Mouse (Mus musculus) MEL (cell line): Measurements from ENCODE around the gene Il11. TPM values are rescaled to one million over a fixed set of nuclear protein-coding genes. Genes with fewer than 3 reads are reported as not detected.

ENCODE experiments used
- DNase-seq: peaks from one replicate; pipeline ENCODE4 v3.0.0; 2011; ENCODE audit warnings: low read depth, low spot score
- H3K27ac ChIP-seq: 2 replicates; pipeline ENCODE4 v1.5.1; 2012; ENCODE audit warnings: low read depth, mild to moderate bottlenecking, control low read depth, low read length, moderate library complexity; ENCODE audit not compliant: control insufficient read depth
- H3K27me3 ChIP-seq, 2 experiments: fragments of 150-350 bp in 1 of 2; sonication (generic) in 1 of 2; 2 replicates each; pipeline ENCODE4 v1.6.1; 2012; ENCODE audit warnings: low read length in 2 of 2, mild to moderate bottlenecking in 2 of 2, improper control_type of control experiment in 1 of 2, moderate library complexity in 1 of 2; ENCODE audit not compliant: insufficient read depth in 2 of 2, control insufficient read depth in 1 of 2
- H3K36me3 ChIP-seq, 2 experiments: 2 replicates each; pipeline ENCODE4 v1.6.1; 2012 to 2014; ENCODE audit warnings: low read length in 2 of 2, improper control_type of control experiment in 1 of 2, inconsistent platforms in 1 of 2, mild to moderate bottlenecking in 1 of 2; ENCODE audit not compliant: insufficient read depth in 2 of 2, control insufficient read depth in 1 of 2
- H3K4me1 ChIP-seq, 2 experiments: fragments of 150-350 bp in 1 of 2; sonication (generic) in 1 of 2; 2 replicates each; pipeline ENCODE4 v1.6.1; 2012; ENCODE audit warnings: low read length in 2 of 2, improper control_type of control experiment in 1 of 2, mild to moderate bottlenecking in 1 of 2; ENCODE audit not compliant: insufficient read depth in 2 of 2, control insufficient read depth in 1 of 2
- H3K4me3 ChIP-seq, 2 experiments: fragments of 150-350 bp in 1 of 2; sonication (generic) in 1 of 2; 2 replicates each; pipeline ENCODE4 v1.5.1; 2012; ENCODE audit warnings: low read depth in 2 of 2, low read length in 2 of 2, mild to moderate bottlenecking in 2 of 2, moderate library complexity in 2 of 2, control low read depth in 1 of 2, improper control_type of control experiment in 1 of 2; ENCODE audit not compliant: control insufficient read depth in 1 of 2, insufficient read depth in 1 of 2
- H3K79me2 ChIP-seq: 2 replicates; pipeline ENCODE4 v1.6.1; 2012; ENCODE audit warnings: mild to moderate bottlenecking, low read length, moderate library complexity; ENCODE audit not compliant: control insufficient read depth, poor library complexity, insufficient read depth
- H3K9ac ChIP-seq: 2 replicates; pipeline ENCODE4 v1.6.1; 2012; ENCODE audit warnings: low read depth, mild to moderate bottlenecking, control low read depth, low read length, moderate library complexity; ENCODE audit not compliant: control insufficient read depth, poor library complexity, severe bottlenecking
- H3K9me3 ChIP-seq: fragments of 150-350 bp; sonication (generic); replicated peaks from 2 replicates; pipeline ENCODE4 v1.6.1; 2012; ENCODE audit warnings: mild to moderate bottlenecking, low read length, improper control_type of control experiment, moderate library complexity; ENCODE audit not compliant: insufficient read depth
- BHLHE40 ChIP-seq: IDR thresholded peaks from 2 replicates; pipeline ENCODE4 v1.6.1; 2012; ENCODE audit warnings: low read depth, mild to moderate bottlenecking, inconsistent platforms, low read length, improper control_type of control experiment, borderline replicate concordance
- CHD1 ChIP-seq: IDR thresholded peaks from 2 replicates; pipeline ENCODE4 v1.6.1; 2012; ENCODE audit warnings: low read depth, mild to moderate bottlenecking, inconsistent platforms, low read length, improper control_type of control experiment
- CHD2 ChIP-seq: IDR thresholded peaks from 2 replicates; pipeline ENCODE4 v1.6.1; 2011; ENCODE audit warnings: low read length, improper control_type of control experiment
- CTCF ChIP-seq, 3 experiments: IDR thresholded peaks in 2 of 3; conservative IDR thresholded peaks in 1 of 3; 2 replicates each; pipeline ENCODE4 v1.5.1; 2011 to 2012; ENCODE audit warnings: low read length in 3 of 3, low read depth in 2 of 3, mild to moderate bottlenecking in 2 of 3, improper control_type of control experiment in 1 of 3, inconsistent platforms in 1 of 3, mixed read lengths in 1 of 3, moderate library complexity in 1 of 3; ENCODE audit not compliant: control insufficient read depth in 1 of 3, insufficient read depth in 1 of 3, poor library complexity in 1 of 3, severe bottlenecking in 1 of 3
- E2F4 ChIP-seq: IDR thresholded peaks from 2 replicates; pipeline ENCODE4 v1.6.1; 2011; ENCODE audit warnings: low read depth, low read length, improper control_type of control experiment, borderline replicate concordance
- ELF1 ChIP-seq: IDR thresholded peaks from 2 replicates; pipeline ENCODE4 v1.6.1; 2014; ENCODE audit warnings: low read depth, mild to moderate bottlenecking, inconsistent platforms, low read length, improper control_type of control experiment, moderate library complexity
- EP300 ChIP-seq, 2 experiments: IDR thresholded peaks; 2 replicates each; pipeline ENCODE4 v1.6.1; 2011; ENCODE audit warnings: improper control_type of control experiment in 2 of 2, low read length in 2 of 2, low read depth in 1 of 2, mild to moderate bottlenecking in 1 of 2
- ETS1 ChIP-seq: IDR thresholded peaks from 2 replicates; pipeline ENCODE4 v1.6.1; 2012; ENCODE audit warnings: low read depth, mild to moderate bottlenecking, inconsistent platforms, low read length, improper control_type of control experiment, moderate library complexity
- GATA1 ChIP-seq: IDR thresholded peaks from 2 replicates; pipeline ENCODE4 v1.6.1; 2011; ENCODE audit warnings: low read depth, low read length, improper control_type of control experiment
- HCFC1 ChIP-seq: IDR thresholded peaks from 2 replicates; pipeline ENCODE4 v1.6.1; 2012; ENCODE audit warnings: low read depth, mild to moderate bottlenecking, inconsistent platforms, low read length, improper control_type of control experiment, moderate library complexity
- JUND ChIP-seq: IDR thresholded peaks from 2 replicates; pipeline ENCODE4 v1.6.1; 2011; ENCODE audit warnings: low read depth, mild to moderate bottlenecking, improper control_type of control experiment, low read length
- KAT2A ChIP-seq: conservative IDR thresholded peaks from 2 replicates; pipeline ENCODE4 v1.6.1; 2012; ENCODE audit warnings: low read depth, low read length, improper control_type of control experiment, inconsistent platforms
- MAFK ChIP-seq: IDR thresholded peaks from 2 replicates; pipeline ENCODE4 v1.6.1; 2011; ENCODE audit warnings: low read depth, mild to moderate bottlenecking, low read length, improper control_type of control experiment, borderline replicate concordance
- MAX ChIP-seq: IDR thresholded peaks from 2 replicates; pipeline ENCODE4 v1.6.1; 2011; ENCODE audit warnings: low read length, improper control_type of control experiment
- MAZ ChIP-seq: IDR thresholded peaks from 2 replicates; pipeline ENCODE4 v1.6.1; 2012; ENCODE audit warnings: low read depth, mild to moderate bottlenecking, inconsistent platforms, low read length, improper control_type of control experiment
- MXI1 ChIP-seq: IDR thresholded peaks from 2 replicates; pipeline ENCODE4 v1.6.1; 2011; ENCODE audit warnings: mild to moderate bottlenecking, low read depth, low read length, improper control_type of control experiment
- MYB ChIP-seq: IDR thresholded peaks from 2 replicates; pipeline ENCODE4 v1.6.1; 2011; ENCODE audit warnings: mild to moderate bottlenecking, low read depth, low read length, improper control_type of control experiment
- MYC ChIP-seq: IDR thresholded peaks from 2 replicates; pipeline ENCODE4 v1.6.1; 2011; ENCODE audit warnings: low read depth, mild to moderate bottlenecking, low read length, improper control_type of control experiment, moderate library complexity
- NELFE ChIP-seq: IDR thresholded peaks from 2 replicates; pipeline ENCODE4 v1.6.1; 2011; ENCODE audit warnings: low read depth, low read length, improper control_type of control experiment
- NRF1 ChIP-seq: IDR thresholded peaks from 2 replicates; pipeline ENCODE4 v1.6.1; 2014; ENCODE audit warnings: low read depth, mild to moderate bottlenecking, inconsistent platforms, low read length, improper control_type of control experiment, moderate library complexity; ENCODE audit not compliant: poor library complexity, insufficient read depth, severe bottlenecking
- POLR2A ChIP-seq, 2 experiments: IDR thresholded peaks; 2 replicates each; pipeline ENCODE4 v1.6.1; 2011 to 2012; ENCODE audit warnings: low read length in 2 of 2, mild to moderate bottlenecking in 2 of 2, control low read depth in 1 of 2, improper control_type of control experiment in 1 of 2, low read depth in 1 of 2, moderate library complexity in 1 of 2; ENCODE audit not compliant: control insufficient read depth in 1 of 2, insufficient read depth in 1 of 2, poor library complexity in 1 of 2
- POLR2AphosphoS2 ChIP-seq: IDR thresholded peaks from 2 replicates; pipeline ENCODE4 v1.6.1; 2011; ENCODE audit warnings: low read length, improper control_type of control experiment
- POLR2AphosphoS5 ChIP-seq: IDR thresholded peaks from 2 replicates; pipeline ENCODE4 v1.6.1; 2012; ENCODE audit warnings: low read depth, borderline replicate concordance, mild to moderate bottlenecking, inconsistent platforms, low read length, moderate library complexity, mixed read lengths
- RAD21 ChIP-seq: IDR thresholded peaks from 2 replicates; pipeline ENCODE4 v1.6.1; 2011; ENCODE audit warnings: mild to moderate bottlenecking, low read depth, low read length, improper control_type of control experiment
- RCOR1 ChIP-seq: IDR thresholded peaks from 2 replicates; pipeline ENCODE4 v1.6.1; 2012; ENCODE audit warnings: low read depth, mild to moderate bottlenecking, inconsistent platforms, low read length, improper control_type of control experiment
- SIN3A ChIP-seq: IDR thresholded peaks from 2 replicates; pipeline ENCODE4 v1.6.1; 2012; ENCODE audit warnings: low read length, improper control_type of control experiment, inconsistent platforms
- SMC3 ChIP-seq: IDR thresholded peaks from 2 replicates; pipeline ENCODE4 v1.6.1; 2011; ENCODE audit warnings: low read depth, low read length, improper control_type of control experiment
- TAL1 ChIP-seq: IDR thresholded peaks from 2 replicates; pipeline ENCODE4 v1.6.1; 2012; ENCODE audit warnings: mild to moderate bottlenecking, inconsistent platforms, low read length, moderate library complexity, mixed read lengths
- TBP ChIP-seq: IDR thresholded peaks from 2 replicates; pipeline ENCODE4 v1.8.0; 2011; ENCODE audit warnings: low read depth, low read length, improper control_type of control experiment
- TCF12 ChIP-seq: IDR thresholded peaks from 2 replicates; pipeline ENCODE4 v1.6.1; 2014; ENCODE audit warnings: low read depth, mild to moderate bottlenecking, inconsistent platforms, low read length, improper control_type of control experiment, moderate library complexity
- UBTF ChIP-seq: IDR thresholded peaks from 2 replicates; pipeline ENCODE4 v1.6.1; 2012; ENCODE audit warnings: low read depth, mild to moderate bottlenecking, inconsistent platforms, low read length, improper control_type of control experiment, moderate library complexity, borderline replicate concordance; ENCODE audit not compliant: insufficient read depth
- USF1 ChIP-seq: IDR thresholded peaks from 2 replicates; pipeline ENCODE4 v1.6.1; 2014; ENCODE audit warnings: low read depth, mild to moderate bottlenecking, inconsistent platforms, low read length, improper control_type of control experiment, moderate library complexity
- USF2 ChIP-seq, 2 experiments: IDR thresholded peaks; 2 replicates each; pipeline ENCODE4 v1.6.1; 2011 to 2012; ENCODE audit warnings: improper control_type of control experiment in 2 of 2, low read length in 2 of 2, borderline replicate concordance in 1 of 2, inconsistent platforms in 1 of 2, low read depth in 1 of 2, mild to moderate bottlenecking in 1 of 2; ENCODE audit not compliant: insufficient read depth in 1 of 2
- ZC3H11A ChIP-seq: IDR thresholded peaks from 2 replicates; pipeline ENCODE4 v1.6.1; 2012; ENCODE audit warnings: low read depth, mild to moderate bottlenecking, inconsistent platforms, low read length, improper control_type of control experiment
- ZKSCAN1 ChIP-seq: IDR thresholded peaks from 2 replicates; pipeline ENCODE4 v1.6.1; 2012; ENCODE audit warnings: low read depth, mild to moderate bottlenecking, inconsistent platforms, low read length, improper control_type of control experiment, moderate library complexity
- ZMIZ1 ChIP-seq: IDR thresholded peaks from 2 replicates; pipeline ENCODE4 v1.6.1; 2012; ENCODE audit warnings: low read depth, mild to moderate bottlenecking, inconsistent platforms, low read length, improper control_type of control experiment, moderate library complexity
- ZNF384 ChIP-seq: IDR thresholded peaks from 2 replicates; pipeline ENCODE4 v1.6.1; 2012; ENCODE audit warnings: low read depth, mild to moderate bottlenecking, inconsistent platforms, low read length, improper control_type of control experiment
- polyA plus RNA-seq, 2 experiments: library from polyadenylated mRNA; stranded (reverse) in 1 of 2; unstranded in 1 of 2; fragments of >175 nt in 1 of 2; fragments of >200 nt in 1 of 2; gene quantifications; 2 replicates each; pipeline versions ENCODE4 v1.2.1 to v1.2.4; 2012; ENCODE audit warnings: low replicate concordance in 2 of 2, low read depth in 1 of 2; ENCODE audit not compliant: insufficient read length in 2 of 2, insufficient read depth in 1 of 2, missing spikeins in 1 of 2
- total RNA-seq: library from RNA; depleted of rRNA; stranded (reverse); fragments of 300-350 nt; gene quantifications from 2 replicates; pipeline ENCODE4 v1.2.3, GENCODE M21; 2012

Il11 gene
- total and polyA plus RNA-seq, 3 experiments: 0.07 to 0.12 TPM; not detected in 1

GRCm38 (mm10) chr7:4795767-4796433 lies 13.2 kb upstream of the Il11 start:
- H3K36me3 ChIP-seq: peaks cover 9 to 10% of the 10 kb centered on the region in 2 experiments
- DNase-seq: peak; percentile 75
- TF ChIP-seq POLR2AphosphoS5 (peak; percentile 53; the same call in 1 of the 2 replicates), ZNF384 (no peak), UBTF (no peak), USF1 (no peak), BHLHE40 (no peak), ZKSCAN1 (no peak), POLR2A (IDR thresholded peaks at IDR 0.05; ENCODE audit: control insufficient read depth in 1 of 2, insufficient read depth in 1 of 2, low read depth in 1 of 2, low read length in 2 of 2, poor library complexity in 1 of 2) (peak in 1 of 2 experiments; percentile 63; a peak in 2 of 4 replicates), MYB (no peak), RCOR1 (no peak), SMC3 (peak; percentile 43), HCFC1 (no peak), KAT2A (no peak), POLR2AphosphoS2 (peak; percentile 95), NELFE (no peak), MAZ (no peak), TAL1 (no peak), E2F4 (no peak), EP300 (IDR thresholded peaks at IDR 0.05; ENCODE audit: low read depth in 1 of 2, low read length in 2 of 2) (no peak), MXI1 (no peak), SIN3A (no peak), USF2 (IDR thresholded peaks at IDR 0.05; ENCODE audit: borderline replicate concordance in 1 of 2, insufficient read depth in 1 of 2, low read depth in 1 of 2, low read length in 2 of 2) (no peak), MYC (peak; percentile 29; the same call in 1 of the 2 replicates), ZC3H11A (no peak; the same call in 1 of the 2 replicates), RAD21 (peak; percentile 10; the same call in 1 of the 2 replicates), CHD1 (no peak), ETS1 (no peak), ELF1 (no peak), MAFK (no peak), MAX (no peak), CTCF (IDR thresholded peaks at IDR 0.05 in 2 of 3, conservative IDR thresholded peaks at IDR 0.05 in 1 of 3; ENCODE audit: control insufficient read depth in 1 of 3, insufficient read depth in 1 of 3, low read depth in 2 of 3, low read length in 3 of 3, poor library complexity in 1 of 3, severe bottlenecking in 1 of 3) (peak in 2 of 3 experiments; percentile 54 to 56; a peak in 4 of 6 replicates), TCF12 (no peak), CHD2 (no peak), ZMIZ1 (no peak; the same call in 1 of the 2 replicates), NRF1 (no peak), GATA1 (no peak), TBP (no peak), JUND (no peak)

More at GRCm38 (mm10) chr7:4795767-4796433, 13.2 kb upstream of the Il11 start:
- no peaks in the 10 kb centered on the region for H3K9me3 ChIP-seq
- no peak overlapping the region for H3K9ac ChIP-seq
- no peak overlapping the region for H3K4me3 ChIP-seq
- no peak overlapping the region for H3K27ac ChIP-seq
- H3K4me1 ChIP-seq: peaks cover 0 to 7% of the 10 kb centered on the region in 2 experiments; a peak in 2 of 4 replicates
- H3K79me2 ChIP-seq: peaks cover 24% of the 10 kb centered on the region
- no peaks in the 10 kb centered on the region for H3K27me3 ChIP-seq
